ENCODE assay signal across 26 mouse cellular contexts in the genomic region with DNA sequence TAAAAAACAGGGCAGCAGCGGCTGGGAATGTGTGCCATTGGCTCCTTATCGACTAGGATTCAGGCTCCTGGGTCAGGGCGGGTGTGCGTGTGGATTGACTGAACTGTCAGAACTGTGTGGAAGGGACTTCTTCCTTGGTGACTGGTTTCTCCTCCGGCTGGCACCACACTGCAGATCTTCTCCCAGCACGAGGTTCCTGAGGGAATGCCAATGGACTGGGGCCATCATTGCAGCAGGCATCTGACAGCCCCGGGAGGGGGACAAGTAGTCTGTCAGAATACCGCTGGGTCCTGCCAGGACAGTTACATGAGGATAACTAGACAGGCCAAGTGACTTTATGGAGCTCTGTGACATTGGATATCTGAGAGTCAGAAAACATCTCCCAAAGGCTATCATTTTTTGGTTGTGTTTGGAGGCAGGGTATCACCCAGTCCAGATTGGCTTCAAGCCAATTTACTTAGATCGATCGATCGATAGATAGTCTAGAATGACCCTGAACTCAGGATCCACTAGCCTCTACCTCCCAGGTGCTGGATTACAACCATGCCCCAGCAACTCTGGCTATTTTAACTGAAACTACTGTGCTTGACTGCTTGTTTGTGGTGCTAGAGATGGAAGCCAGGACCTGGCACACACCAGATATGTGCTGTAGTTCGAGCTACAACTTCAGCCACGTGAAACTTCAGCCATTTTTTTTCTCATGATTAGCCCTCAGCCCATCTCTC. TPM values are rescaled to one million over a fixed set of nuclear protein-coding genes. Genes with fewer than 3 reads are reported as not detected.
"Had no signal": no experiment of that assay in that cellular context is flagged by ENCODE, and none has a peak within 500 bp of the region (broad histone marks: within the 10 kb centered on the region; RNA-seq: fewer than 3 reads in every experiment).

No protein-coding gene starts in this region.

- H3K4me3 ChIP-seq: kidney, embryonic 15.5 days; limb, embryonic 10.5 days; limb, embryonic 13.5 days; midbrain, embryonic 12.5 days; midbrain, embryonic 15.5 days; neural tube, embryonic 12.5 days; neural tube, embryonic 15.5 days; stomach, embryonic 15.5 days had no signal

- H3K9ac ChIP-seq: kidney, embryonic 15.5 days; limb, embryonic 13.5 days; liver, embryonic 14.5 days; liver, postnatal 0 days; lung, embryonic 14.5 days; midbrain, embryonic 12.5 days; midbrain, embryonic 15.5 days; neural tube, embryonic 12.5 days; neural tube, embryonic 15.5 days; stomach, embryonic 15.5 days had no signal

- H3K27ac ChIP-seq: kidney, embryonic 15.5 days; limb, embryonic 10.5 days; limb, embryonic 13.5 days; liver, embryonic 14.5 days; macrophage; midbrain, embryonic 12.5 days; midbrain, embryonic 15.5 days; neural tube, embryonic 12.5 days; neural tube, embryonic 15.5 days; stomach, embryonic 15.5 days had no signal

- H3K9me3 ChIP-seq: kidney, embryonic 15.5 days; limb, embryonic 10.5 days; midbrain, embryonic 12.5 days; midbrain, embryonic 15.5 days; stomach, embryonic 15.5 days had no signal

- H3K27me3 ChIP-seq: kidney, embryonic 15.5 days; limb, embryonic 13.5 days; midbrain, embryonic 12.5 days; midbrain, embryonic 15.5 days; neural tube, embryonic 12.5 days; neural tube, embryonic 15.5 days; stomach, embryonic 15.5 days had no signal

- DNase-seq: kidney, adult 8-10 months; kidney, postnatal 10 days; kidney, postnatal 4 days; layer of hippocampus, adult 9-11 months; liver; liver, postnatal 0 days; lung, embryonic 14.5 days; right cerebral cortex, adult 18-20 months; right cerebral cortex, postnatal 14 days; spleen, adult 18-20 months; thymus, postnatal 25 days had no signal

- H3K4me1 ChIP-seq: midbrain, embryonic 12.5 days; neural tube, embryonic 12.5 days; stomach, embryonic 15.5 days had no signal

- ATAC-seq: liver, postnatal 0 days; lung, postnatal 0 days; midbrain, embryonic 15.5 days had no signal

- H3K4me2 ChIP-seq: kidney, embryonic 15.5 days; limb, embryonic 13.5 days; lung, embryonic 14.5 days; midbrain, embryonic 12.5 days; midbrain, embryonic 15.5 days; neural tube, embryonic 12.5 days; neural tube, embryonic 15.5 days; stomach, embryonic 15.5 days had no signal

RNA-seq across cellular contexts. Expression of a gene that starts 38.4 kb away (rescaled TPM):
- total RNA-seq: left cerebral cortex, adult 18-20 months; left cerebral cortex, postnatal 25 days; megakaryocyte, adult 5-6 weeks had no signal
- polyA plus RNA-seq: kidney, embryonic 15.5 days; limb, embryonic 13.5 days; liver, postnatal 0 days; lung, embryonic 14.5 days; lung, postnatal 0 days; macrophage; midbrain, embryonic 12.5 days; midbrain, embryonic 15.5 days; neural tube, embryonic 12.5 days; neural tube, embryonic 15.5 days; stomach, embryonic 15.5 days; testis, adult 2 months had no signal
